Mouse (Mus musculus) stomach, adult 2 months (tissue): ENCODE data around the gene Fam149b. TPM values are rescaled to one million over a fixed set of nuclear protein-coding genes. Genes with fewer than 3 reads are reported as not detected.

Experiments used
- polyA plus RNA-seq: library from polyadenylated mRNA; depleted of rRNA; stranded (reverse); fragments of >200 nt; gene quantifications from 2 replicates; pipeline ENCODE4 v1.2.3, GENCODE M21; 2012; rRNA removed

Fam149b gene
- polyA plus RNA-seq, result 5.1 and 7.6 TPM in 2 replicates

DNA sequence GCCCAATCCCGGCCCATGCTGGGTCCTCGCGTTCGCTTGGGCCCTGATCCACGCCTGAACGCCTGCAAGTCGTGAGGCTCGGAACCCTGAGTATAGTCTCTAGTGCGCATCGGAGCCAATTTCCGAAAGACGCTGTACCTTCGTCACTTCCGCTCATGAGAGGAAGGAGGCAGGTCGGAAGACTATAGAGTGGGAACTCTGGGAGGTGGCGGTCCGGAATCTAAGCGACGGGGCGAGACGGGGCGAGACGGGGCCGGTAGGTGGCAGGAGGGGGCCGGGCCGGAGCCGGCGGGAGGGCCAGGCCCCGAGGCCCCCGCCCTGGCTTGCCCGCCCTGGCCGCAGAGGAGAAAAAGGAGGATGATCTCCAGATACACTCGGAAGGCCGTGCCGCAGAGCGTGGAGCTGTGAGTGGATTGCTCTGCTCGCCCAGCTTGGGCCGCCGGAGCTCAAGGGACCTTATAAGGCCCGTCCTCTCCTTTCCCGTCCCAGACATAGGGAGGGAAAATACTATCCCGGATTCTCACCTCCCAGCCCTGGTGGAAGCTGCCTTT, at the start of gene Fam149b, which contains the start of gene Ecd:
TSS of gene Fam149b (plus strand) at position 172 of the 551 bp plus-strand sequence.
TSS of gene Ecd (minus strand) at position 131 of the 551 bp plus-strand sequence.

DNA sequence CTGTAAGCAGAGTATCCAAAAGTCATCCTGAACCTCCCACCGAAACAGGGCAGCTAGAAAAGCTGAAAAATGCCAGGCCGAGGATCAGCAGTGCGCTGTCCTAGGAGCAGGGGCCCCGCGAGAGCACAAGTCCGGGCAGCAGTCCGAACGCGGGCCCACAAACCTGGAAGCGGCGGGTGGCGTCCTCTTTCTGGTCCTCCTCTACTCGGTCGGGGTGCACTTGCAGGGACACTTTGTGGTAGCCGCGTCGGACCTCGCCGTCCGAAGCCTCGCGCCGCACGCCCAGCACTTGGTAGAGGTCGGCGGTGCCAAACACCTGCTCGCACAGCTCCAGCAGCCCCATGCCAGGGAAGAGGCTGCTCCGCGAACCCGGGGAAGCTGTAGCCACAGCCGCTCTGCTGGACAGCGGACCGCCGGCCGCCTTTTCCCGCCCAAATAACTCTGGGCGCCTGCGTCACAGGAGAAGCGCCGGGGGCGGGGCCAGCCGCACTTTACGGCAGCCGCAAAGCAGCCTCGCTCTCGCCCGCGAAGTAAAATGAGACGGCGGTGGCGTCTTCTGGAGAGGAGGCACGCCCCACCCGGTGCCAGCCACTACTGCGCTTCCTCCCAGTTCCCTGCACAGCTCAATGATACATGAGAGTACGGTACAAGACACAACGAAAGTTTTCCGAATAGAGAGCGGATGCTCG, 40.6 kb downstream of the Fam149b start, which contains the start of gene Dnajc9:
TSS of gene Dnajc9 (minus strand) at position 470 of the 689 bp plus-strand sequence.

DNA sequence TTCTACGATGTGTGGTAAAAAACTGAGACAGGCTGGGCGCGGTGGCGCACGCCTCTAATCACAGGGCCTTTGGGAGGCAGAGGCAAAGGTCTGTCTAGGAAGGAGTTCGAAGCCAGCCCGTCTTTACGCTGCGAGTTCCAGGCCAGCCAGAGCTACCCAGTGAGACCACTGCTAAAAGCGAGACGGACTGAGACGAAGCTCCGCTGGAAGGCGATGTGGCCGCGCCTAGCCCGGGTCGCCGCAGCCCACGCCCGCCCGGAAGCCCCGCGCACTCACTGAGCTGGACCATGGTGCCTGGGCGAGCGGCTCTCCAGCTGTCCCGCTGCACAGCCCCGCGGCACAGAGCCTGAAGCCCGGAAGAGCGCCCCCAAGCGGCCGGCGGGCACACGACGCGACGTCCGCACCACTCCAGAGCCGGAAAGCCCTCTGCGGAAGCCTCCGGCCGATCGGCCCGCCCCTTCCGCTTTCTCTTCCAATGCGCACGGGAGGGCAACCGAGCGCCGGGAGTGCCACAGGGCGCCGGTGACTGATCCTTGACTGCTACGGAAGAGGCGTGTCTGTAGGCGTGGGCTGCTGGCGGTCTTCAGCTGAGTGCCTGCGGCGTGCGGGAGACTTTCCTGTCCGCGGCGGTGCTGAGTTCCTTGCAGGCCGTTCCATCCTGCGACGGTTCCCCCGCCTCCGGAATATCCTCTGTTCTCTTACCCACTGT, 45.4 kb downstream of the Fam149b start, which contains the start of gene Mrps16:
TSS of gene Mrps16 (minus strand) at position 430 of the 709 bp plus-strand sequence.

Other genes with a start within 250 kb of the Fam149b start
- 3.7 and 5.8 TPM in 2 replicates for gene Saysd1, start 209.6 kb upstream of the Fam149b start, polyA plus RNA-seq
- 5.2 and 5.4 TPM in 2 replicates for gene Kcnk5, start 166.4 kb upstream of the Fam149b start, polyA plus RNA-seq
- 4.8 and 7.1 TPM in 2 replicates for gene Kcnk16, start 79.0 kb upstream of the Fam149b start, polyA plus RNA-seq
- gene Nudt13, start 53.5 kb upstream of the Fam149b start, polyA plus RNA-seq, result 5.1 and 6.1 TPM in 2 replicates
- gene Ecd, start within 50 bp of the Fam149b start, polyA plus RNA-seq, result 4.6 and 5.2 TPM in 2 replicates
- 5.8 and 8.3 TPM in 2 replicates for gene Dnajc9, start 40.7 kb downstream of the Fam149b start, polyA plus RNA-seq
- 18.7 and 32.5 TPM in 2 replicates for gene Mrps16, start 45.5 kb downstream of the Fam149b start, polyA plus RNA-seq
- not detected in 2 replicates for gene Cfap70, start 104.1 kb downstream of the Fam149b start, polyA plus RNA-seq
- gene Anxa7, start 132.0 kb downstream of the Fam149b start, polyA plus RNA-seq, result 67.7 and 69.2 TPM in 2 replicates
- gene Mss51, start 148.7 kb downstream of the Fam149b start, polyA plus RNA-seq, result 0.05 and 0.18 TPM in 2 replicates
- gene Ppp3cb, start 198.4 kb downstream of the Fam149b start, polyA plus RNA-seq, result 0.71 and 1.4 TPM in 2 replicates